Mouse (Mus musculus): ENCODE measurements around the gene St6galnac3. TPM values are rescaled to one million over a fixed set of nuclear protein-coding genes. Genes with fewer than 3 reads are reported as not detected.

St6galnac3 gene
- total RNA-seq, 2 experiments from 2014 or later, result 20.6 to 23.3 TPM

DNA sequence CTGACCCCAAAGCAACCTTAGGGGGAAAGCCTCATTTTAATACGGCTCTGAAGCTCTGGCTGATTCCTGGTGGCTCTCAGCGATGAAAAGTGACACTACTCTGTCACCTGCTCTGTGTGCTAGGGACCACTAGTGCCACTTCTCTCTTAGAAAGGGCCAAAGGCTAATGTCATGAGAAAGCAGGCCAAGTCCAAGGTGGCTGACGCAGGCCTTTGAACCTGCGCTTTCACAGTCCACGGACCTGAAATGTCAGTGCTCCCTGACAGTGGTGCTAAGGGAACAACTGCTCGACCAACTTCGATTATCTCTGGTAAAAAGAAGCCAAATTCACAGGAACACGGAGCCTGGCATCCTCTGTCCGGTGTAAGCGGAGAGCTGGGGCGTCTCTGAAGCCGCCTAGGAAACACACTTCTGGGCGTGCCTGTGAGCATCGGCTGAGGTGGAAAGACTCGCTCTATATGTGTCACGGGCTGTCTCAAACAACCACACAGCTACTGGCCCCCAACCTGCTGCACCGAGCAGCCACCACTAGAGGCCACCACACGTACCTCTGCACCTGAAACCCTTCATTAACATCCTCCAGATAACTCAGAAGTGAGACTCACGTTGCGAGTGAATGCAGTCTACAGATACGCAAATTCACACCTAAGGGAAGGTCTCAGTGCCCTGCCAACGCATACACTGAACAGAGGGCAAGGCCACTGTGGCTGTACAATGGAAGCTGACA is 66.8 kb downstream of the St6galnac3 start:
- peak in 1 of 2 experiments; percentile 36 for DNase-seq (ENCODE audit: low spot score in 2 of 2)

DNA sequence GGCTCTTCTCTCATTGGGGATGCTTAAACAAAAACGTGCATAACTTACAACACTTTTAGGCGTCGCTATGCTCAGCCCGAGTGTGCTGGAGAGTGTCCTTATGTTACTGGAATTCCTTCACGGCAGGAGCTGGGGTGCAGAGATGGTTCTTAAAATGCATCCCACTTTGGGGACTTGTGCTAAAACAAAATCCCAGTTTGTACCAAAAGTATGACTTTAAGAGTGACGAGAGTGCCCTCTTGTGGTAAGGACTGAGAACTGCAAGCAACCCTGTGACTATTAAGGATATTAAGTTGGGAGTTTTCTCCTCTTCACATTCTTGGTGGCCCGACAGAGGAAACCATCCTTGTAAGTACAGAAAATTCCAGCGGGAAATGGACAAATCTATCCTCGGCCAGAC is 69.9 kb downstream of the St6galnac3 start:
- peak; percentile 83 to 92 for DNase-seq (ENCODE audit: low spot score in 2 of 2)

DNA sequence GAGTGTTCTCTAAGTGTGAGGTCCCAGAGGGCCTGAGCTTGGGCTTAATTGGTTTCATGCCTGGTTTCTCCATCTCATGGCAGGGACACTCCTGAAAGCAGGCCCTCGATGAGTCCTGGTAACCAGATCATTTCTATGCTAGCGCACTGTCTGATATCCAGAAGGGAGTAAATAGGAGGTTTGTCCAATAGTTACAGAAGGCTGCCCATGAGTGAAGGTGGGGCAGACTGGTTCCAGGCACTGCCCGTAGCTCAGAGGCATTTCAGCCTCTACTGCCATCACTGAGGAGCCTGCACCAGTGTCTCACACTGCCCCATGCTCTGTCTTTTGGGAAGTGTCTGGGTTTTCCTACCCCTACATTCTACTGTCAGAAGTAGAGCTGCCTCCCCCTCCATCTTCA is 72.1 kb downstream of the St6galnac3 start:
- no peak for DNase-seq (ENCODE audit: low spot score in 2 of 2)

DNA sequence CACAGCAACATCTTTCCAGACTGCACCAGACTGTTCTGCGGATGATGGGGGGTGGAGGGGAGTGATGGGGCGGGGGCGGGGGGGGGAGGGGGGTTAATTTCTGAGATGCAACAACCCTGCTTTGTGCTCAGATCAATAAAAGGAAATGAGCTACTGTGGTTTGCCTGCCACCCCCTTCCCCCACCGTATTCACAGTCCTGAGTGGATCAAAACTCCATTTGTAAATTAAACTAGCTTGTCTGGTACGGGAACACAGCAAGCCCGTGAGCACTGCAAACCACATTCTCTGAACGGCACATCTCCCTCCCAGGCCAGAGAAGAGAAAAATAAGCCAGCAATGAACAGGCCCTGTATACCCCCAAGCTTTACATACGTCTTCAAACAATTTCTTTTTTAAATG is 76.3 kb downstream of the St6galnac3 start:
- no peak for DNase-seq (ENCODE audit: low spot score in 2 of 2)

DNA sequence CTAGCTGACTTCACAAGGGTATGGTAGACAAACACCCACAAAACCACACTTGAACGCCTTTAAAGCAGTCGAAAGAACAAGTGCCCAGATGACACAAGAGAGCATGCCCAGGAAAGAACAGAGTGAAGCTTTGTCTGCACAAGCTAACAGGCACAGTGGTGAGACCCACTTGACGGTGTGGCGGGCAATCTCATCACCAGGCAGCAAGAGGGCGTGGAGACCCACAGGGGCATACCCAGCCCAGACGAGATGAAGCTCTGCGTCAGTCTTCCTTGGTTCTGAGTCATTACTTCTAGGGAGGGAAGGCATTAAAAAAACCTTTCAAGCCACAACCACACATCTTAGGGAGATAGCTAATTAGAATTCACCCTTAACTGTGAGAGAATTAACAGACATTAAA is 79.2 kb downstream of the St6galnac3 start:
- DNase-seq (ENCODE audit: low spot score in 2 of 2), result no peak

DNA sequence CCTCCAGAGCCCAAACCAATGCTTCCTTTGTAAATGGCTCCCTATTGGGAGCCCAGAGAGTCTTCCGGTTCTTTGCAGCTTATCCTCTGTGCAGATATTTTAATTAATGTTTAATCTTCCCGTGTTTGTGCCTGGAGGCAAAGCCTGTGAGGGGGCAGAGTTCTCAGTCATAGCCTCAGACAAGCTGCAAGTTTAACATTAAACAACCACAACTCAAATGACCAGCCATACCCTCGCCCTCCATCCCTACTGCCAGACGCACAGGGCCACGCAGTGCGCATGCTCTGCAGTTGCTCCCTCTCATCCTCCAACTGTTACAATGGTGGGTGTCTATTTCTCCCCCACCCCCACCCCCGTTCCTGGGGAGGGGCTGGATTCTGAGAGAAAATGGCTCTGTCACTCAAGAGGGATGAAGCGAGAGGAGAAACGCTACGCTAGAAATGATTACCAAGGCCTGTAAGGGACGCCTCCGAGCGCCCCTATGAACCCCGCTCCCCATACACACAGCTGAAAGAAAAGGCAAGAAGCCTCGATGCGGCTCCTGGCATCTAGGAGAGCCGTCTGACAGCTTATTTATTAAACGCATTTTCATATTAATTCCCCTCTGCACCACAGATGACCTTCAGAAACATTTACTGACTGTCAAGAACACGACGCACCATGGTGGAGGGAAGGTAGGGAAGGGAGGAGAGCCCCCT is 81.0 kb downstream of the St6galnac3 start:
- no peak for DNase-seq (ENCODE audit: low spot score in 2 of 2)

DNA sequence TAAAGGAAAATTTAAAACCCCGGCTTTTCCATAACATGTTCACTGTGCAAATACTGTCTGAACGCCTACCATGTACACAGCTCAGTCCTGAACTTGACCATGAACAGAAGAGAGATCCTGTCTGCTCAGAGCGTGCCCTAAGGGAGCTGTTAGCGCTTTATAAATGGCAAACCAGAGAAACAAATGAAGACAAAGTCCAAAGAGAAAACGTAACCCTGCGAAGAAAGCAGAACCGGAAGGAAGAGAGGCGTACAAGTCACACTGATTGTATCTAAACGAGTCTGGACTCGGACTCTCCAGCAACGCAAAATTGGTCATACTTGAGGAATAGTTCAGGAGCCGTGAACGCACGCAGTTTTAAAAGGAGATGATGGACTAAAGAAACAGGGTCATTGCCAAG is 82.1 kb downstream of the St6galnac3 start:
- DNase-seq (ENCODE audit: low spot score in 2 of 2), result no peak

DNA sequence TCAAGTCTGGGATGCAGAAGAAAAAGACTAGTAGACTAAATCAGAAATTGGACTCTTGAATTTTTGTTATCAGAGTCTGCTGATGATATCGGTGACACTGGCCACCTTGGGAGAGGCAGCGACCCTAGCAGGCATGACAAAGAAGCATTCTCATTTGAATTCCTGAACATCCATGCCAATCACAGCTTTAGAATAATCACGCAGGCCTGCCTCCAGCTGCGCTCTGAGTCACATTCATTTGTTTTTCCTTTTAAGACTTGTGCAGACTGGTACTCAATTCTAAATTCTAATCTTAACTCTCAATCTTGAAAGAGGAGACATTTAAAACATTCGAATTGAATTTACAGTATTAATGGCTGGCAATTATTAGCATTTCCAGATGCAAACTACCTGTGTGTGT is 83.2 kb downstream of the St6galnac3 start:
- DNase-seq (ENCODE audit: low spot score in 2 of 2), result no peak

DNA sequence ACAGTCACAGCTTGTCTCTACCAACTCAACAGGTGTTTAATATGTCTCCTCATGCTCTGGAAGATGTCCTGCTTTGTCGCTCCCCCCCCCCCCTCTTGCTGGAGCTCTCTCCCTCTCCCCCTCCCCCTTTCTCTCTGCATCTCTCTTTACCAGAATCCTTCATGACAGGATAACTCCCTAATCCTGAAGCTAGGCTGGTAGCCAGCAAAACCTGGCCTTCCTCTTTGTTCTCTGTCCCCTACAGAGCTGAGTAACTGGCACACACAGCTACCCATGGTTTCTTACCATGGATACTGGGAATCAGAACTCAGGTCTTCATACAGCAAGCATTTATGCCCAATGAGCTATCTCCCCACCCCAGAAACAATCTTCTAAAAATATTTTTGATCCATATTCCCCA is 87.6 kb downstream of the St6galnac3 start:
- no peak for DNase-seq (ENCODE audit: low spot score in 2 of 2)

DNA sequence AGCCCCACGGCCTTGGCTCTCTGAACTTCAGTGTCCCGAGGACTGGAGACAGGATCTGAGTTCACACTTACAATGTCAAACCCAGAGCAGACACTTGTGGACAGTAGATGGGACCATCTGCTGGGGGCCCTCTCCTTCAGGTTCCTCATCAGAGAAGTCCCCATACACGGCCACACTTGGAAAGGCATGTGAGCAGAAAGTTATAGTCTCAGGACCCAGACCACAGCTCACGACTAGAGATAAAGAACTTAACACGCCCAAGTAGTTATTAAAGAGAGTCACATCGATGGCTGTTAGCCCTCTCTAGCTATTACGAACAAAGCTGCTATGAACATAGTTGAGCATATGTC is 88.2 kb downstream of the St6galnac3 start:
- no peak for DNase-seq (ENCODE audit: low spot score in 2 of 2)

DNA sequence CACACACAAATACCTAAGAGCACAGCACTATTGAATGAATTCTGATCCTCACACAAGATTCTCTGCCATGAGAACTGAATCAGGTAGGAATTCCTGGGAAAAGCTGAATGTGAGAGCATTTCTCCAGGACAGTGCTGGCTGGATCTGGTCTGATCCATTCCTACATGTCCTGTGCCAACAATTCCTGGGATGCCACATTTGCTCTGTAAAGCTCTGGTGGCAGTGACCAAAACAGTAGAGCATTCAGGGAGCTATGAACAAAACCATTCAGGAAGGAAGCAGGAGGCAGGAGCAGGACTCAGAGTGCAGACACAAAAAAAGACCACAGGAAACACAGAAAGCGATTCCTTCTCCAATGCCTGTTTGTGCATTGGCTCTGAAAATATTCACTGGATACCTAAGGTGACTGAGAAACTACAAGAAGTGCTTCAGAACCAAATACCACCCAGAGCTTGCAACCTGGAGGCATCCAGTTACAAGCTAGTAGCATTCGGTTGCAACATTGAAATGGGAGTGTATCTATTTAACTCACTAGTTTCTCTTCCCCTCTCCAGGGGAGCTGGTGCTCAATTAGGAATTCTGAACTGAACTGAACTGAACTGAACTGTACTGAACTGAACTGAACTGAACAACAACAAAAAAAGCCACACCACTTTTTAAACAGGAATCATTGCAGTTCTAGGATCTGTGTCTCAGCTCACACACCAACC is 88.7 kb downstream of the St6galnac3 start:
- no peak for DNase-seq (ENCODE audit: low spot score in 2 of 2)

DNA sequence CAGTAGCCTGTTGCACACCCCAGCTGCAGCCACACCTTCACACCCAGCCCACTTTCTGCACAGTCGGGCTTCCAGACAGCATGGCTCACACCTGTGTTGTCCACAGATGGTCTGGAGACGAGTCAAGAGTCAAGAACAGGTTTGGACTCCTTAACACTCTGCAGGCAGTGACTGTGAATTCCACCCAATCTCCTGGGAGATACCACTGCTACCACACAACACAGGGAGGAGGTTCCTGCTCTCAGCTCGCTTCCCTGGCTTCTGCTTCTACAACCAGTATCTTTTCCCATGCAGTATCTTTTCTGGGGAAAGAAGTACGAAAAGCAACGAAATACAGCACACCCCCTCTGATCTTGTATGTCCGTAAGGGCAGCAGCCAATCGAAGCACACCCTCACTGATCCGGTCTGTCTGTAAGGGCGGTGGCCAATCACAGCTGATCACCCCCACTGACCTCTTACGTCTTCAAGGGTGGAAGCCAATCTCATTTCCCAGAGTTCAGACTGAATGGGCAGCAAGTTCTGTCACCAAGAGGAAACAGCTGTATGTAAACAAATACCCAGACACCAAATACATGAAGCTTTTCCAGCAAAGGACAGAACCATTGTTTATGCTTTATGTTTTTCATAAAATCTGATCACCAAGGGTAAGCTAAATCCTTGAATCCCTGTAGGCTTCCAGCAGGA is 92.8 kb downstream of the St6galnac3 start:
- DNase-seq (ENCODE audit: low spot score in 2 of 2), result no peak

DNA sequence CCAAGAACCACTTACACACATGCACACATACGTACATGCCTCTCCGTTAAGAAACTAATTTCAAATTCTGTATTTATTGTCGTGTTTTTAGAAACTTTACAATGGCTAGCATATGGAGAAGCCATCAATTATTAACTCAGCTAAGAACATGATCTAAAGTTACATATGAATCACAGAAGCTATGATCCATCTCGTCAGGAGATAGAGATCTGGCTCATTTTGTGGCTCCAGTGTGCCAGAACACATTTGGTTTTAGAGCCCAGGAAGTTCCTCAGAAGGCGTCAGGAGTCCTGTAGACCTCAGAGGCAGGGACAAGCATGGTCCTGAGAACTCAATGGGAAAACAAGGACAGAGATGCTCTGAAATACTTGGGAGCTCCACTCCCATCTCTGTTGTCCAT is 98.7 kb downstream of the St6galnac3 start:
- DNase-seq (ENCODE audit: low spot score in 2 of 2), result no peak

DNA sequence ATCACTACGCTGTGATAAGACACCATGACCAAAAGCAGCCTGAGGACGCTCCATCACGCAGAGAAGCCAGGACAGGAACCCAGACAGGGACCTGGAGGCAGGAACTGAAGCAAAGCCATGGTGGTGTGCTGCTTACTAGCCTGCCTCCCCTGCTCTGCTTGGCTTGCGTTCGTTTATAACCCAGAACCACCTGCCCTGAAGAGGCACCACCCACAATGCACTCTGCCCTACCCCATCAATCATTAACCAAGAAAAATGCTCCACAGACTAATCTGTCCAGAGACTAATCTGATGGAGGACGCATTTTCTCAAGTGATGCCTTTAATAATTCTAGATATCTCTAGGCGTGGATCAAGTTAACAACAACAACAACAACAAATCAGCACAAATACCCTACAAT is 106.0 kb downstream of the St6galnac3 start:
- DNase-seq (ENCODE audit: low spot score in 2 of 2), result no peak

DNA sequence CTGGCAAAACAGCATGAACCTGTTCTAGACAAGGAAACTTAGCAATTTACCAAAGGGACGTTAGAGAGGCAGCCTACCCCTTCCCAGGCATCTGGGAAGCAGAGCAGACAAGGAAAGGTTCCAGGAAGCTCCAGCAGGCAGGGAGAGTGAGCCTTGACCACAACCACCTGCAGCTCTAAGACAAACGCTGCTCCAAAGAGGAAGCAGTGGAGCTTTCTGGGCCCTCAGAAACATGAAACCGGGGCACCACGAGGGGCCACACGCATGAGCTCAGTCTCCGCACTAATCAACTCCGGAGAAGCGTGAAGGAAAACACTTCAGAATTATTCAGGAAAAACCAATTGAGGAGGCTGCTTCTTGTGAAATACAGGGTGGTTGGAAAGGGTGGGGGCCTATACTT is 108.1 kb downstream of the St6galnac3 start:
- no peak for DNase-seq (ENCODE audit: low spot score in 2 of 2)

DNA sequence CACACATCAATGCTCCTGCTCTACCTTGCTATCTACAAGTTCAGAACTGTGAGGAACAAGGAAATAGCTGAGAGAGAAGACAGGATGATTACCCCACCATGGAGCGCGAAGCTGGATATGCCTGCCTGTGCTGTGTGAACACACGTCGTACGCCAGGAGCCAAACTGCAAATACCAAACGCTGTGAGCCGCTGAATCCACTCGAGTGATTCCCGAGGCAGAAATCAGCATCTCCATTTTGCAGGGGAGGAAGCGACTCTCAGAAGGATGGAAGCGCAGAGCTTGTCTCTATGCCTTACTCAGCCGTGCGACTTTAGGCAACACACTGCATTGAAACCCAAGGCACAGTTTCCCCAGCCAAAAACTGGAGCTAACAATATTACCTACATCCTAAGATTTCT is 114.7 kb downstream of the St6galnac3 start:
- no peak for DNase-seq (ENCODE audit: low spot score in 2 of 2)

DNA sequence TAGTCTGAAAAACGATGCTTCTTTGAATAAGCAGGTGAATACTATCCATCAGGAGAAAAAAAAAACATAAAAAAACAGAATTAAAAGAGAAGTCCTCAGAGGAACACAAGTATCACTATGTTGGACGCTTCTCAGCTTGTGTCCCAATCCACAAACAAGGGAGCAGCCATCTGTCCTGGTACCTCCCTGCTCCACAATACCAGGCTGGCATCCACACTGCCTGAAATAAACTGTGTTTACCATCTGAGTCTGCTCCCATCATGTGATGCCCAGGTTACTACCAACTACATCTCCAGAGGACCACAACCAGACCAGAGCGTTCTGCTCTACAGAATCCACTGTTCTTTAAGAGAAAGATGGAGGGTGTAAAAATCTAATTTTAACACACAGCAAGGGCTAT is 118.6 kb downstream of the St6galnac3 start:
- peak in 1 of 2 experiments; percentile 58 for DNase-seq (ENCODE audit: low spot score in 2 of 2)

DNA sequence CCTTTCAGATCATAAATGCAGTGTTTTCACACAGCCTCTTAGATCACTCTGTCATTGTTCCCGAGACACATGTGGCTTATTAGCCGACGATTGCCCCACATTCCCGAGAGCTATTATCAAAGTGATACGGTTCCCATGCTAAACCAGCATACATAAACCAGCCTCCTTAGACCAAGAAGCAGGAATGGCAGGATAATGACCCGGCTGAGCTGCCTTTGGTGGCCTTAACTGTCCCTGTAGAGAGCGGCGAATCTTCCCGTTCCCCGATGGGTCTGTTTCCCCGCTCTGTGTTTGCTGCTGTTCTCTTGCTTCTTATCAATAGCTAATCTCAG is 119.2 kb downstream of the St6galnac3 start:
- no peak for DNase-seq (ENCODE audit: low spot score in 2 of 2)

DNA sequence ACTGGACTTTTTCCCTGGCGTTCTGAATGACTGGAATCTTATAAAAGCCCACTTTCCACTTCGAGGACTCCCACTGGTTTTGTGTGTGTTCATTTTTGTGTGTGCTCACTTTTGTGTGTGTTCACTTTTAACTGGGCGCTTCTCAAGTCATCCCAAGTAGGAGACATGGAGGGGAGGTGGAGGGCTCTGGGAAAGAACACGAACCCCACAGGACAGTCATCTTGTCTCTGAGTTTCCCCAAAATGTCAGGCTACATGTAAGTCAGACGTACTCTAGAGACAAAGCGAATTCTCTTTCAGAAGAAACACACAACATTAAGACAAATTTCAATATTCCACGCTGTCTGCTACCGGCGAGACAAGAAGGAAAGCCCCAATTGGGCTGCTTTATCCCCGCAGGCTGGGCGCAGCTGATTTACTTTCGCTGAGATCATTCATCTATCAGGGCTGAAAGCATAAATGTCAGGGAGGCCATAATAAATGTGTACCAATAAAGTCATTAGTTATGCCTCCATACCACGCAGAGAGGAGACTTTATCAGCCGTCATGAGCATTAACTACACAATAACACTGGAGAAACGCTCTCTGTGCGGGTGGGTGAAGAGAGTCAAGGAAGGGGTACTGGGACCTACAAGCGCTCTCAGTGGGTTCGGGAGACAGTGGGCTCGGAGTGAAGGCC is 119.7 kb downstream of the St6galnac3 start:
- no peak for DNase-seq (ENCODE audit: low spot score in 2 of 2)

DNA sequence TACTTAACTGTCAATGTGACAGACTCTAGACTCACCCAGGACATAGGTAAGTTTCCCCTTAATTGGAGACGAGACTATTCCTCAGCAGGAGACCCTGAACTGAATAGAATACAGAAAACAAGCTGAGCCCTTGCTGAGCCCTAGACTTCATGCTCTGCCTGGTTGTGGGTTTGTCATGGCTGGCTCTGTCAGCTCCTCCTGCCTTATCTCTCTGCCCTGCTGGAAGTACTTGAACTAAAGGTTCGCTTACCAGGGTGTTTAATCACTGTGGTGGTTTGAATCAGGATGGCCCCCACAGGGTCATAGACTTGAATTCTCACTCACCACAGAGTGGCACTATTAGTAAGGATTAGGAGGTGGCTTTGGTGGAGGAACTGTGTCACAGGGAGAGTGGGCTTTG is 125.8 kb downstream of the St6galnac3 start:
- no peak for DNase-seq (ENCODE audit: low spot score in 2 of 2)

DNA sequence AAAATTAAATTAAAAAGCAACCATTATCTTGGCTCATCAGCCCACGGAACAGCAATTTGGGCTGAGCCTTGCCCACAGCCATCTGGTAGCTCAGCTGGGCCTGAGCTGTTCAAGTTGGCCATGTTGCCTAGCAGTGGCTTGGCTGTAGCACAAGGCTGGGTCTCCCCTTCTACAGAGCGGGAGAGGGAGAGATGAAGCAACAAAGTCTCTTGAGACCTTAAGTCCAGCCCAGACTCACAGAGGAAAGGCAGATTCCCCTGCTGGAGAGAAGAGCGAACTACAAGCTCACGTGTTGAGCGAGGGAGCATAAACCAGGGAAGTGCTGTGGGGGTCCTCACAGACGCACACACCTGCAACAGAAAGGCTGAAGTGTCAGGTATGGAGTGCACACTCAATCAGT is 126.3 kb downstream of the St6galnac3 start:
- peak in 1 of 2 experiments; percentile 74 for DNase-seq (ENCODE audit: low spot score in 2 of 2)

Data from layer of hippocampus, postnatal 14 days (tissue).